Mouse (Mus musculus) C2C12 (cell line): ENCODE measurements around the gene BC049715. TPM values are rescaled to one million over a fixed set of nuclear protein-coding genes. Genes with fewer than 3 reads are reported as not detected.

Experiments used
- H3K27me3 ChIP-seq: one replicate; pipeline ENCODE4 v1.6.1; 2011; ENCODE audit not compliant: control insufficient read depth, insufficient read depth, insufficient read length
- H3K36me3 ChIP-seq: one replicate; pipeline ENCODE4 v1.6.1; 2011; ENCODE audit not compliant: control insufficient read depth, insufficient read depth
- H3K4me3 ChIP-seq: one replicate; pipeline ENCODE4 v1.5.1; 2011; ENCODE audit warnings: mild to moderate bottlenecking, control low read depth; ENCODE audit not compliant: poor library complexity, insufficient read depth, severe bottlenecking
- H3K79me2 ChIP-seq: one replicate; pipeline ENCODE4 v1.6.1; 2011; ENCODE audit not compliant: control insufficient read depth, insufficient read depth
- H3K79me3 ChIP-seq: one replicate; pipeline ENCODE4 v1.6.1; 2011; ENCODE audit warnings: low read depth, control low read depth
- H3ac ChIP-seq: one replicate; pipeline ENCODE3; 2011; ENCODE audit warnings: low read depth; ENCODE audit not compliant: control insufficient read depth, insufficient read length
- CEBPB ChIP-seq: IDR thresholded peaks from one replicate; pipeline ENCODE4 v1.6.1; 2011; ENCODE audit warnings: low read depth, mild to moderate bottlenecking, control low read depth, moderate library complexity
- CTCF ChIP-seq: IDR thresholded peaks from one replicate; pipeline ENCODE4 v1.5.1; 2011; ENCODE audit not compliant: control insufficient read depth, insufficient read depth, insufficient read length
- FOSL1 ChIP-seq: IDR thresholded peaks from one replicate; pipeline ENCODE4 v1.8.0; 2011; ENCODE audit warnings: mild to moderate bottlenecking, low read length; ENCODE audit not compliant: poor library complexity, insufficient read depth, severe bottlenecking
- MAX ChIP-seq: IDR thresholded peaks from one replicate; pipeline ENCODE4 v1.6.1; 2011; ENCODE audit warnings: mild to moderate bottlenecking, control low read depth
- MYOD1 ChIP-seq: IDR thresholded peaks from one replicate; pipeline ENCODE4 v1.6.1; 2011; ENCODE audit warnings: low read depth; ENCODE audit not compliant: control insufficient read depth, insufficient read length
- MYOG ChIP-seq: IDR thresholded peaks from one replicate; pipeline ENCODE4 v1.6.1; 2011; ENCODE audit not compliant: control insufficient read depth, insufficient read length; ENCODE audit errors: extremely low read depth
- USF1 ChIP-seq: IDR thresholded peaks from one replicate; pipeline ENCODE4 v1.6.1; 2011; ENCODE audit warnings: low read depth, mild to moderate bottlenecking, control low read depth, moderate library complexity
- polyA plus RNA-seq: library from polyadenylated mRNA; unstranded; fragments of >200 nt; fragmentation: generic; extraction: Trizol; gene quantifications from one replicate; pipeline ENCODE4 v1.2.1, GENCODE M21; 2012; ENCODE audit warnings: missing spikeins

Gene BC049715
- polyA plus RNA-seq, 1 experiment, result 0.13 TPM

- Histone ChIP-seq H3K27me3 (no peaks in the 10 kb centered on the region), H3ac (no peak overlapping the region), H3K36me3 (peaks cover 71% of the 10 kb centered on the region), H3K79me2 (peaks cover 45% of the 10 kb centered on the region), H3K4me3 (no peak overlapping the region), H3K79me3 (peaks cover 18% of the 10 kb centered on the region)
- TF ChIP-seq MAX (no peak), FOSL1 (no peak), CTCF (no peak), MYOD1 (no peak), MYOG (no peak)
Measured at GRCm38 (mm10) chr6:136813117-136813516, 14.3 kb upstream of the BC049715 start.

GRCm38 (mm10) chr6:136815381-136815780 lies 12.0 kb upstream of the BC049715 start:
- Histone ChIP-seq H3ac (no peak overlapping the region), H3K4me3 (no peak overlapping the region), H3K27me3 (no peaks in the 10 kb centered on the region), H3K79me3 (peaks cover 3% of the 10 kb centered on the region), H3K79me2 (peaks cover 25% of the 10 kb centered on the region), H3K36me3 (peaks cover 73% of the 10 kb centered on the region)
- no peak for TF ChIP-seq CTCF

GRCm38 (mm10) chr6:136816826-136817225 lies 10.6 kb upstream of the BC049715 start:
- H3K27me3 ChIP-seq, result no peaks in the 10 kb centered on the region
- TF ChIP-seq USF1 (no peak), MAX (no peak), CTCF (no peak), MYOD1 (no peak), MYOG (no peak), CEBPB (no peak), FOSL1 (no peak)
- peaks cover 1% of the 10 kb centered on the region for H3K79me3 ChIP-seq
- no peak overlapping the region for H3K4me3 ChIP-seq
- H3ac ChIP-seq, result no peak overlapping the region
- H3K36me3 ChIP-seq, result peaks cover 76% of the 10 kb centered on the region
- H3K79me2 ChIP-seq, result peaks cover 25% of the 10 kb centered on the region

GRCm38 (mm10) chr6:136817549-136817948 lies 9.9 kb upstream of the BC049715 start:
- Histone ChIP-seq H3K36me3 (peaks cover 77% of the 10 kb centered on the region), H3K27me3 (no peaks in the 10 kb centered on the region), H3K4me3 (no peak overlapping the region), H3K79me2 (peaks cover 32% of the 10 kb centered on the region), H3ac (no peak overlapping the region), H3K79me3 (peaks cover 5% of the 10 kb centered on the region)
- no peak for TF ChIP-seq MYOG
- TF ChIP-seq MYOD1, result no peak
- TF ChIP-seq USF1, result no peak
- TF ChIP-seq CTCF, result no peak
- TF ChIP-seq CEBPB, result no peak
- no peak for TF ChIP-seq FOSL1
- no peak for TF ChIP-seq MAX

- peaks cover 12% of the 10 kb centered on the region for H3K79me3 ChIP-seq
- no peaks in the 10 kb centered on the region for H3K27me3 ChIP-seq
- H3K36me3 ChIP-seq, result peaks cover 71% of the 10 kb centered on the region
- no peak overlapping the region for H3ac ChIP-seq
- TF ChIP-seq FOSL1, result no peak
- no peak for TF ChIP-seq CEBPB
- TF ChIP-seq CTCF, result no peak
- no peak for TF ChIP-seq MYOD1
- TF ChIP-seq MYOG, result no peak
- TF ChIP-seq MAX, result no peak
- no peak for TF ChIP-seq USF1
- H3K4me3 ChIP-seq, result no peak overlapping the region
- H3K79me2 ChIP-seq, result peaks cover 50% of the 10 kb centered on the region
Measured at GRCm38 (mm10) chr6:136820381-136820780, 7.0 kb upstream of the BC049715 start.

- no peak overlapping the region for H3ac ChIP-seq
Measured at GRCm38 (mm10) chr6:136821086-136821485, 6.3 kb upstream of the BC049715 start.

More at GRCm38 (mm10) chr6:136821086-136821485, 6.3 kb upstream of the BC049715 start:
- no peaks in the 10 kb centered on the region for H3K27me3 ChIP-seq
- H3K79me2 ChIP-seq, result peaks cover 57% of the 10 kb centered on the region
- H3K79me3 ChIP-seq, result peaks cover 18% of the 10 kb centered on the region
- TF ChIP-seq MYOG (no peak), CEBPB (no peak), MAX (no peak), FOSL1 (no peak), MYOD1 (no peak), USF1 (no peak), CTCF (no peak)
- H3K4me3 ChIP-seq, result no peak overlapping the region
- peaks cover 70% of the 10 kb centered on the region for H3K36me3 ChIP-seq
